Mouse (Mus musculus): ENCODE results near the gene Coro1c. TPM values are rescaled to one million over a fixed set of nuclear protein-coding genes. Genes with fewer than 3 reads are reported as not detected.

The Coro1c gene
- polyA plus RNA-seq, 1 experiment from 2014 or later = 201 TPM

GRCm38 (mm10) chr5:113799691-113800090 is 108.9 kb downstream of the Coro1c start:
- no peak for DNase-seq (ENCODE audit: low spot score, missing footprints)
- no peak overlapping the region; the same call in 1 of the 2 replicates for H3K4me2 ChIP-seq

GRCm38 (mm10) chr5:113798525-113798924 is 110.0 kb downstream of the Coro1c start:
- ATAC-seq (ENCODE audit: low FRiP score) (no peak), DNase-seq (ENCODE audit: low spot score, missing footprints) (no peak)
- no peaks in the 10 kb centered on the region for H3K36me3 ChIP-seq (ENCODE audit: control insufficient read depth, insufficient read depth, low read length)
- H3K9me3 ChIP-seq (ENCODE audit: control insufficient read depth, low read length) = no peaks in the 10 kb centered on the region
- no peak overlapping the region for H3K9ac ChIP-seq (ENCODE audit: low read length)
- H3K27me3 ChIP-seq (ENCODE audit: control insufficient read depth, insufficient read depth, low read length) = 0 out of 2 replicates have a peak, but pooled peaks cover 4% of the 10 kb centered on the region
- no peak overlapping the region for H3K4me3 ChIP-seq (ENCODE audit: low read depth, low read length)
- H3K4me2 ChIP-seq = no peak overlapping the region
- no peak overlapping the region for H3K27ac ChIP-seq (ENCODE audit: low read depth, low read length)
- peaks cover 17% of the 10 kb centered on the region for H3K4me1 ChIP-seq (ENCODE audit: control insufficient read depth, insufficient read depth, low read length)
- 82% methylated on average over 9 of the region's 9 CpGs for WGBS

More at GRCm38 (mm10) chr5:113799691-113800090, 108.9 kb downstream of the Coro1c start:
- 45% methylated on average over 5 of the region's 5 CpGs for WGBS
- Histone ChIP-seq H3K4me1 (ENCODE audit: control insufficient read depth, insufficient read depth, low read length) (peaks cover 17% of the 10 kb centered on the region), H3K9ac (ENCODE audit: low read length) (no peak overlapping the region), H3K27ac (ENCODE audit: low read depth, low read length) (no peak overlapping the region; the same call in 1 of the 2 replicates), H3K4me3 (ENCODE audit: low read depth, low read length) (0 out of 2 replicates have a peak overlapping the region, but pooled peaks have one; percentile 9), H3K27me3 (ENCODE audit: control insufficient read depth, insufficient read depth, low read length) (0 out of 2 replicates have a peak, but pooled peaks cover 4% of the 10 kb centered on the region), H3K36me3 (ENCODE audit: control insufficient read depth, insufficient read depth, low read length) (no peaks in the 10 kb centered on the region), H3K9me3 (ENCODE audit: control insufficient read depth, low read length) (no peaks in the 10 kb centered on the region)
- ATAC-seq (ENCODE audit: low FRiP score) = no peak

- ATAC-seq (ENCODE audit: low FRiP score) (no peak), DNase-seq (ENCODE audit: low spot score, missing footprints) (peak; percentile 84)
- Histone ChIP-seq H3K27ac (ENCODE audit: low read depth, low read length) (no peak overlapping the region), H3K4me3 (ENCODE audit: low read depth, low read length) (no peak overlapping the region), H3K27me3 (ENCODE audit: control insufficient read depth, insufficient read depth, low read length) (0 out of 2 replicates have a peak, but pooled peaks cover 4% of the 10 kb centered on the region), H3K4me2 (peak overlapping the region; percentile 17; the same call in 1 of the 2 replicates), H3K9me3 (ENCODE audit: control insufficient read depth, low read length) (no peaks in the 10 kb centered on the region), H3K9ac (ENCODE audit: low read length) (peak overlapping the region; percentile 9; the same call in 1 of the 2 replicates), H3K36me3 (ENCODE audit: control insufficient read depth, insufficient read depth, low read length) (no peaks in the 10 kb centered on the region), H3K4me1 (ENCODE audit: control insufficient read depth, insufficient read depth, low read length) (peaks cover 17% of the 10 kb centered on the region)
- WGBS = 14% methylated on average over 19 of the region's 19 CpGs
These were observed 111.2 kb downstream of the Coro1c start for GRCm38 (mm10) chr5:113797149-113797882.

- WGBS = 8% methylated on average over 13 of the region's 13 CpGs
These were observed 112.0 kb downstream of the Coro1c start for GRCm38 (mm10) chr5:113796401-113797148.

More at GRCm38 (mm10) chr5:113796401-113797148, 112.0 kb downstream of the Coro1c start:
- peak; percentile 88 for DNase-seq (ENCODE audit: low spot score, missing footprints)
- ATAC-seq (ENCODE audit: low FRiP score) = 0 out of 2 replicates have a peak, but pooled peaks have one; percentile 20
- Histone ChIP-seq H3K27me3 (ENCODE audit: control insufficient read depth, insufficient read depth, low read length) (0 out of 2 replicates have a peak, but pooled peaks cover 4% of the 10 kb centered on the region), H3K36me3 (ENCODE audit: control insufficient read depth, insufficient read depth, low read length) (no peaks in the 10 kb centered on the region), H3K9me3 (ENCODE audit: control insufficient read depth, low read length) (no peaks in the 10 kb centered on the region), H3K4me2 (peak overlapping the region; percentile 17; the same call in 1 of the 2 replicates), H3K4me3 (ENCODE audit: low read depth, low read length) (no peak overlapping the region), H3K27ac (ENCODE audit: low read depth, low read length) (no peak overlapping the region), H3K9ac (ENCODE audit: low read length) (peak overlapping the region; percentile 9; the same call in 1 of the 2 replicates), H3K4me1 (ENCODE audit: control insufficient read depth, insufficient read depth, low read length) (peaks cover 17% of the 10 kb centered on the region)

Other genes starting within 250 kb of the Coro1c start
- not detected in 2 replicates for gene 1700069L16Rik, start 184.0 kb downstream of the Coro1c start, polyA plus RNA-seq (2014; fragmentation: Nextera tagmentation; extraction: Ambion mirVana)
- 3.3 TPM in 2 replicates for gene Ficd, start 173.0 kb downstream of the Coro1c start, polyA plus RNA-seq (2014; fragmentation: Nextera tagmentation; extraction: Ambion mirVana)
- gene Sart3, start 136.2 kb downstream of the Coro1c start, polyA plus RNA-seq (2014; fragmentation: Nextera tagmentation; extraction: Ambion mirVana) = 49.6 and 55.2 TPM in 2 replicates
- 117 and 121 TPM in 2 replicates for gene Iscu, start 136.0 kb downstream of the Coro1c start, polyA plus RNA-seq (2014; fragmentation: Nextera tagmentation; extraction: Ambion mirVana)
- 9.9 and 10.9 TPM in 2 replicates for gene Tmem119, start 108.2 kb downstream of the Coro1c start, polyA plus RNA-seq (2014; fragmentation: Nextera tagmentation; extraction: Ambion mirVana)
- gene Selplg, start 76.1 kb downstream of the Coro1c start, polyA plus RNA-seq (2014; fragmentation: Nextera tagmentation; extraction: Ambion mirVana) = 1.3 TPM in 2 replicates
- gene Ssh1, start 85.1 kb upstream of the Coro1c start, polyA plus RNA-seq (2014; fragmentation: Nextera tagmentation; extraction: Ambion mirVana) = 18.8 and 20.8 TPM in 2 replicates
- not detected in 2 replicates for gene Dao, start 94.9 kb upstream of the Coro1c start, polyA plus RNA-seq (2014; fragmentation: Nextera tagmentation; extraction: Ambion mirVana)
- 9.8 and 11.0 TPM in 2 replicates for gene Usp30, start 156.7 kb upstream of the Coro1c start, polyA plus RNA-seq (2014; fragmentation: Nextera tagmentation; extraction: Ambion mirVana)
- gene Svop, start 182.8 kb upstream of the Coro1c start, polyA plus RNA-seq (2014; fragmentation: Nextera tagmentation; extraction: Ambion mirVana) = 21.2 TPM in 2 replicates
- gene Alkbh2, start 219.5 kb upstream of the Coro1c start, polyA plus RNA-seq (2014; fragmentation: Nextera tagmentation; extraction: Ambion mirVana) = 13.8 and 14.0 TPM in 2 replicates
- 30.0 and 35.1 TPM in 2 replicates for gene Ung, start 221.6 kb upstream of the Coro1c start, polyA plus RNA-seq (2014; fragmentation: Nextera tagmentation; extraction: Ambion mirVana)
- 1.6 and 1.7 TPM in 2 replicates for gene Acacb, start 237.8 kb upstream of the Coro1c start, polyA plus RNA-seq (2014; fragmentation: Nextera tagmentation; extraction: Ambion mirVana)